Mouse (Mus musculus): ENCODE results near the gene Olfr113.
"Not testable (repeated sequence)": the region's sequence is repeated elsewhere in the genome, so short reads cannot be mapped to it uniquely, and the experiment has no call there.

The Olfr113 gene

DNA sequence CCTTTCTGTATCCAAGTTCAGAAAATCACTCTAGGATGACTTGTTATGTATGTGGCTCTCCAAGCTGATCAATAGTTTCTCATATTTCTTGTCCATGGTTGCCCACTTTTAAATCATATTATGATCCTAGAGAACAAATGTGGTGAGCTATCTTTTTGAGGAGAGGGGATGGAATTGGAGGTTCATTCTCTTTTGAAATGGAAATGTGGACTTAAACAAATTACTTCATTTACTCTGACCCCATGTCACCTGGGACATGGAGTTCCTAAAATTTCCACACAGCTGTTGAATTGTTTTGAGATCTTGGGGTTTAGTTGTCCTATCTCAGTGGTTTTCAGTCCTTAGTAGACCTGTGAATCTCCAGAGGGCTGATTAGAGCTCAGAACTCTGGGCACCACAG is at the start of gene Olfr113:
Olfr113 (minus strand) TSS at position 101 of the 400 bp plus-strand sequence.
- DNase-seq (ENCODE audit: extremely low spot score, low read depth, low spot score), result no peak

DNA sequence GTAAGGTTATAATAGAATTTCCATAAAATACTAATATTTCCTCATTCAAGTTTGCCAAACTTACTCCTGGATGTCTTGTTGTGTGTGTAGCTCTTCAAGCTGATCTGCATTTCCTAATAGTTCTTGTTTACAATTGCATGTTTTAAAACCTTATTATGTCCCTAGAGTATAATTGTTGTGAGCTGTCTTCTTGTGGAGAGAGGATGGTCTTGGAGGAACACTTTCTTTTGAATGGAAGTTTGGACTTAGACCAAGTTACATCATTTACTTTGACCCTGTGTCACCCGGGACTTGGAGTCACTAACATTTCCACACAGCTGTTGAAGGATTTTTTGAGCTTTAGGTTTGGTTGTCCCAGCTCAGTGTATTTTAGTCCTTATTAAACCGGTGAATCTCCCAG is 49.5 kb upstream of the Olfr113 start, which contains the start of the genes Olfr115 and Olfr116:
Olfr115 (minus strand) TSS at position 101 of the 400 bp plus-strand sequence.
Olfr116 (minus strand) TSS at position 191 of the 400 bp plus-strand sequence.
- DNase-seq (ENCODE audit: extremely low spot score, low read depth, low spot score), result no peak

DNA sequence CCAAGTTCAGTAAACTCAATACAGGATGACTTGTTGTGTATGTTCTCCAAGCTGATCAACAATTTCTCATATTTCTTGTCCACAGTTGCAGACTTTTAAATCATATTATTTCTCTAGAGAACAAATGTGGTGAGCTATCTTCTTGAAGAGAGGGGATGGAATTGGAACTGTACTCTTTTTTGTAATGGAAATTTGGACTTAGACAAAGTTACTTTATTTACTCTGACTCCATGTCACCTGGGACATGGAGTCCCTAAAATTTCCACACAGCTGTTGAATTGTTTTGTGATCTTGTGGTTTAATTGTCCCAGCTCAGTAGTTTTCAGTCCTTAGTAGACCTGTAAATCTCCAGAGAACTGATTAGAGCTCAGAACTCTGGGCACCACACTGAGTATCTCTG is 15.2 kb upstream of the Olfr113 start, which contains the start of gene Olfr114:
Olfr114 (minus strand) TSS at position 101 of the 400 bp plus-strand sequence.
- DNase-seq (ENCODE audit: extremely low spot score, low read depth, low spot score), result no peak

DNA sequence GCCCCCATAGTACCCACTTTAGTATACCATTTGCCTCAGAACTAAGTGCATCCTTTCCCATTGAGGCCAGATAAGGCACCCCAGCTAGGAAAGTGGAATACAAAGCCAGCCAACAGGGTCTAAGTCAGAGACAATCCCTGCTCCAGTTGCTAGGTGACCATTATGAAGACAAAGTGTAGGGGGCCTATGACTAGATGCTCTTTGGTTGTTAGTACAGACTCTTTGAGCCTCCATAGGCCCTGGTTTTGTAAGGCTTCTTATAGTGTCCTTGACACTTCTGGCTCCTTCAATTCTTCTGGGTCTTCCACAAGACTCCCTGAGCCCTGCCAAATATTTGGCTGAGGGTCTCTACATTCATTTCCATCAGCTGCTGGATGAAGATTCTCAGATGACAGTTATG is 8.1 kb downstream of the Olfr113 start, which contains the start of gene Olfr112:
Olfr112 (minus strand) TSS at position 101 of the 400 bp plus-strand sequence.
- DNase-seq (ENCODE audit: extremely low spot score, low read depth, low spot score), result no peak

DNA sequence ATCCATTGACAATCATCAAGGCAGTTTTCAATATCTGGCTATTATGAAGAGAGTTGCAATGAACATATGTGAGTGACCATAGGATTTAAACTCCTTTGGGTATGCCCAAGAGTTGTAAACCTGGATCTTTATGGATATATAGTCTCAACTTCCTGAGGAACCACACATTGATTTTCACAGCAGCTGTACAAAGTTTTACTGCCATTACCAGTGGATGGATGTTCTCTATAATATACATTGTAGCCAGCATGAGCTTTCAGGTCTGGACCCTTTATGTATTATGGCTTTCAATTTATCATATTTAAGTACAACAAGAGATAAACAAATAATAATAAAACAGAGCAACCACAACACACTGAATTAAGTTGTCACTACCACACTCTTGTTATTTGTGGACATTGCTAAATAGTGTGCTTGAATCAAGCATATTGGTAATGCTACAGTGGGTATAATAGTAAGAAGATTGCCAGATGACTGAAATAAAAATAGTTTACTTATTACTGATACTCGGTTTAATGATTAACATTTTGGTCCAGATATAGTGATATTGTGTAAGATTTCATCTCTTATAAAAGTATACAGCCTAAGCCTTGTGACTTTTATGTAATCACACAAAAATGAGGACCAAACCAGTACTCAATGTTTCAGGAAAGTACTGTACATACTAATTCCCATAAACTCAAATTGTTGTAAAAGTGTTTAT is 18.4 kb downstream of the Olfr113 start:
- no peak for DNase-seq (ENCODE audit: extremely low spot score, low read depth, low spot score)

DNA sequence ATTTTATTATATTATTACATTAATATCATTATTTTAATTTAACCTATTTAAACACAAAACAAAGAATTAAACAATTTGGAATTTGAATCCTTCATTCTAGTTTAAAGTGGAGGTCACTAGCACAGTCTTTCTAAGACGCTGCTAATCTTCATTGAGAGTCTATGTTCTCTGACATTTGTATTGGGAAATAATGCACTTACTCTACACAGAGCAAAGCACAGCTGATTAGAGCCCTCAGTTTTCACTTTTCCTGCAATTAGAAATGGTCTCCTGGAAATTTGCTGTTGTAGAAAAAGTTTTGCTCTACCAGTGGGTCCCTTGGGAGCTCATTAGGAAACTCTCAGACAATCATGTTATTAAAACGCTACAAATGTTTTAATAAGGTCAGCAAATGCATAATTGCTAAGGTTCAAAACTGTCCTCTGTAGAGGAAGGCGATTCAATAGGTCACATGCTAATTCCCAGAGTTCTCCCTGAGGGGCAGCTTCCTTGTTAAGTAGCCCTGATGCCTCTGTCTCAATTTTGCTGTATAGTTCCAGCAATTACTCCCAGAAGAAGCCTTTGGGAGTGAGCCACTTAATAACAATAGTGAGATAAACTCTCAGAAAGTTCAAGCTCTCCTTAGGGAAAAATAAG is 33.5 kb downstream of the Olfr113 start:
- DNase-seq (ENCODE audit: extremely low spot score, low read depth, low spot score), result no peak

DNA sequence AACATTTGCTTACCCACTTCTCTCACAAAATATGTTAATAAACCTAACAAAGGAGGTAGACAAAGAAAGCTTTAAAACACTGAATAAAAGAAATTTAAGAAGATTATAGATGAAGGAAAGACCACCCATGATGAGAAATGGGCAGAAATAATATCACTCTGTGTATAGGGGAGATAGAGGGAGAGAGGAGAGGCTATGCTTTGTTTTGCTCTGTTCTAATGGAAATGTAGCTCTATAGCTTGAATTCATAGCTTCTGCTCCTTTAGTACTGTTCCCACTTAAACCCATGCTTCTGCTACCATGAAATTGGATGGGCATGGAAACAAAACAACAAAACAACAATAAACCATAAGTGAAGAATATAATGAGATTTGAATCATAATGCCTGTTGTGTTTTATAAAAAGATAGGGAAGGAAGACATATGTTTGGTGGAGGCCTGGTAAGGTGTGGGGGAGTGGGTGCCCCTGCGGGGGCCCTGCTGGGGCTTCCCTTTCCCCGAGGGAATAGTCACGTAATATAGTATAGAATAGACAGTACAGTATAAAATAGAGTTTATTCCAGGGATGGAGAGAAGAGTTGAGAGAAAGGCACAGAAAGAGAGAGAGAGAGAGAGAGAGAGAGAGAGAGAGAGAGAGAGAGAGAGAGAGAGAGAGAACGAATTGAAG is 35.9 kb downstream of the Olfr113 start:
- no peak for DNase-seq (ENCODE audit: extremely low spot score, low read depth, low spot score)

DNA sequence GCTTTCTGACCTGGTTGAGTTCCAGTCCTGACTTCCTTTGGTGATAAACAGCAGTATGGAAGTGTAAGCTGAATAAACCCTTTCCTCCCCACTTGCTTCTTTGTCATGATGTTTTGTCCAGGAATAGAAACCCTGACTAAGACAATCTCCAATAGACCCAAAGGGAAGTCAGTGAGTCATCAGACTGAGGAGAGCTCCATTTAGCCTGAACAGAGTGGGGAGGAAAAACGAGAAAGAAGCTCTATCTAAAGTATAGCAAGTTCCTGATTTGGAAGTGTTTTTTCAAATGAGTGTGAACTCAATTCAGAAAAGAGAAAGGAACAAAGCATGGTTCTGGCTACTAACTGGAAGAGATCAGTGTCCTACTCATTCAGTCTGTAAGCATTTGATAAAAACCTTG is 39.0 kb downstream of the Olfr113 start:
- not testable (repeated sequence) for DNase-seq (ENCODE audit: extremely low spot score, low read depth, low spot score)

DNA sequence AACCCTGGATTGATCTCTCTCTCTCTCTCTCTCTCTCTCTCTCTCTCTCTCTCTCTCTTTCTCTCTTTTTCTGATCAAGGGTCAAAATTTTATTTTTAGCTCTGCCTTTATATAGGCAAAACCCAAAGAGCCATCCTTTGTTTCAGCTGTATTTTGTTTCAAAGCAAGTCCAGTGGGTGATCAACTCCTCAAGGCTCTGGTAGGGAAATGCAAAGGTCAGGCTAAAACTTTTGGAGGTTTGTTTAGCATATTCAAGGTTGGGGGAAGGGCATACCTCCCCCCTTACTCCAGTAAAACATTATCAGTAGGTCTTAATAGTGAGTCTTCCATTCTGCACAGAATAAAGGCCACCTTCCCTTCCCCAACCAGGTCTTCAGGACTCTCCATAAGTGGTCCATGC is 42.3 kb downstream of the Olfr113 start:
- DNase-seq (ENCODE audit: extremely low spot score, low read depth, low spot score), result no peak

DNA sequence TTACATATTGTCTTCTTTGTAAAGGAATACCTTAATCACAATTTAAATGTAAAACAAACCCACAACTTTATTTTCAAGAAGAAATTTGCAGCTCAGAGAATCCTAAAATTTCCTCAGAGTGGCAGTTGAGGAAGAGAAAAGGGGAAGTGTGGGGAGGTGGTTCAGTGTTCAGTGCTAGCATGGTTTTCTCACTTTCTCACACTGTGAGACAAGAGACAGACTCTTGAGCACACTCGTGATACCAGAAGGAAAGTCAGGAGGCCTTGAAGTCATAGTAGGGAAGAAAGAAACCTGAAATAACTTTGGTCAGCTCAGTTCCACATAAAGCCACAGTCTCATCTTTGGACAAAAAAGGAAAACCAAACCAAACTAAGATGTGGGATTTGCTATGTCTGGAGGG is 52.0 kb downstream of the Olfr113 start:
- DNase-seq (ENCODE audit: extremely low spot score, low read depth, low spot score), result not testable (repeated sequence)

DNA sequence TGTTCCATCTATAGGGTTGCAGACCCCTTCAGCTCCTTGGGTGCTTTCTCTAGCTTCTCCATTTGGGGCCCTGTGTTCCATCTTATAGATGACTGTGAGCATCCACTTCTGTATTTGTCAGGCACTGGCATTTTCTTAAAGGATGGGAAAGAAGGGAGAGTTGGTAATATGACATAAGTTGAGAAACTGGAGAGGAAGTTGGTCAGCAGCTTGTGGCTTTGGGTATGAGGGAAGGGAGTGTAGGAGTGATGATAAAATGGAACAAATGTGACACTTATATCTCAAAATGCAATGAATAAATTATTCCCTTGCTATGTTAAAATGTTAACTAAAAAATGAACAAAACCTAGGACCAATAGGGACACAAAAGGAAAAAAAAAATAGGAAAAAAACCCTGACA is 52.9 kb downstream of the Olfr113 start:
- DNase-seq (ENCODE audit: extremely low spot score, low read depth, low spot score), result not testable (repeated sequence)

Measured in hindlimb bud, embryonic 11.5 days (tissue).